Mouse (Mus musculus) hindbrain, embryonic 12.5 days (tissue): ENCODE data around the gene Rprd1b. TPM values are rescaled to one million over a fixed set of nuclear protein-coding genes. Genes with fewer than 3 reads are reported as not detected.

Source experiments
- ATAC-seq: fragments of 200-750 bp; cut with Nextera tagmentation; 2 replicates; pipeline ENCODE4 v1.8.0; 2017; ENCODE audit warnings: moderate TSS enrichment; ENCODE audit not compliant: low FRiP score
- H3K27ac ChIP-seq: fragments of 300-500 bp; sonication (generic); 2 replicates; pipeline ENCODE4 v1.5.1; 2016; ENCODE audit warnings: mild to moderate bottlenecking
- H3K27me3 ChIP-seq: fragments of 300-500 bp; sonication (generic); 2 replicates; pipeline ENCODE4 v1.6.1; 2016; ENCODE audit warnings: mild to moderate bottlenecking
- H3K36me3 ChIP-seq: fragments of 300-500 bp; sonication (generic); 2 replicates; pipeline ENCODE4 v1.6.1; 2016; ENCODE audit warnings: mild to moderate bottlenecking
- H3K4me1 ChIP-seq: fragments of 300-500 bp; sonication (generic); 2 replicates; pipeline ENCODE4 v1.6.1; 2016
- H3K4me2 ChIP-seq: fragments of 300-500 bp; sonication (generic); replicated peaks from 2 replicates; pipeline ENCODE4 v1.6.1; 2016; ENCODE audit warnings: mild to moderate bottlenecking
- H3K4me3 ChIP-seq: fragments of 300-500 bp; sonication (generic); 2 replicates; pipeline ENCODE4 v1.5.1; 2016; ENCODE audit warnings: mild to moderate bottlenecking
- H3K9ac ChIP-seq: fragments of 300-500 bp; sonication (generic); 2 replicates; pipeline ENCODE4 v1.6.1; 2016; ENCODE audit warnings: mild to moderate bottlenecking, moderate library complexity
- H3K9me3 ChIP-seq: fragments of 300-500 bp; sonication (generic); replicated peaks from 2 replicates; pipeline ENCODE4 v1.6.1; 2016; ENCODE audit warnings: mild to moderate bottlenecking
- WGBS: fragments of 180-500 bp; shearing (Covaris S2); methylation state at CpG from one replicate; pipeline ENCODE4 v1.1.7; 2016; 5-methylcytosine and 5-hydroxymethylcytosine counted together
- polyA plus RNA-seq: library from polyadenylated mRNA; unstranded; fragments of >200 nt; fragmentation: Nextera tagmentation; extraction: Ambion mirVana; gene quantifications from 2 replicates; pipeline ENCODE4 v1.2.1, GENCODE M21; 2016

Rprd1b gene
- polyA plus RNA-seq, 1 experiment from 2014 or later = 46.2 TPM

DNA sequence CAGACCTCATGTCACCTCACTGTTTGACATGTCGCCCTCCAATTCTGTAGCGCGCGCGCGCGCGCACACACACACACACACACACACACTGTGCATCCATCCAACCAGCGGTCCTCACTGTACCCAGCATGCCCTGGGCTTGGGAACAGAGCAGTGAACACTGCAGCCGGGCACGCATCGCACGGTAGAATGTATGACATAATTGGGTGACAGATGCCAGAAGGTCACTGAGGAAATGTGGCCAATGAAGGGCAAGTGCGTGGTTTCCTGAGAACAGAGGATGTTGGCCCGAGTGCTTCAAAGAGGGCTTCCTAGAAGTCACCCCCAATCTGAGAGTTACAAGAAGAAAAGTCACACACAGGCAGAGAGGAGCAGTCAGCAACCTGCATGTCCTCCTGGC, 146.7 kb downstream of the Rprd1b start:
- ATAC-seq = no peak
- Histone ChIP-seq H3K36me3 (no peaks in the 10 kb centered on the region), H3K27ac (no peak overlapping the region), H3K9me3 (no peaks in the 10 kb centered on the region), H3K9ac (no peak overlapping the region), H3K4me1 (peaks cover 20% of the 10 kb centered on the region), H3K4me2 (no peak overlapping the region), H3K4me3 (no peak overlapping the region), H3K27me3 (no peaks in the 10 kb centered on the region)
- 92% methylated on average over 15 of the region's 15 CpGs for WGBS

DNA sequence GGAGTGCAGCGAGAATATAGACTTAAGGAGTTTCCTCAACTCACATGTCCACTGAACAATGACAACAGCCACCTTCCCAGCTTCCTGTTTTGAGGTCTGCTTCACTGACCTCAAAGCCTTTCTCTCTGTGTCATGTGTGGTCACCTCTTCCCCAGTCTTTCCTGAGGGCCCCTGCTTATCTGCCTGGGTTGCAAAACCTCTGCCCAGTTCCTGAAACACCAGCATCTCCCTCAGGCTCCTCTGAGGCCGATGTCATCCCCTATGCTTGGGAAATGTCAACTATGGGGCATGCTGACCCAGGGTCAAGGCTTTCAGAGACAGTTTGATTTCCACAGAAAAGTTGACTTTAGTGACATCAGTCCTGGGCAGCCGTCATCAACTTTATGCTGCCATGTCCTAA, 147.1 kb downstream of the Rprd1b start:
- Histone ChIP-seq H3K27me3 (no peaks in the 10 kb centered on the region), H3K9me3 (no peaks in the 10 kb centered on the region), H3K4me3 (no peak overlapping the region), H3K4me1 (peaks cover 20% of the 10 kb centered on the region), H3K4me2 (no peak overlapping the region), H3K36me3 (no peaks in the 10 kb centered on the region), H3K9ac (no peak overlapping the region), H3K27ac (no peak overlapping the region)
- WGBS = 89% methylated on average over 3 of the region's 3 CpGs
- no peak for ATAC-seq

DNA sequence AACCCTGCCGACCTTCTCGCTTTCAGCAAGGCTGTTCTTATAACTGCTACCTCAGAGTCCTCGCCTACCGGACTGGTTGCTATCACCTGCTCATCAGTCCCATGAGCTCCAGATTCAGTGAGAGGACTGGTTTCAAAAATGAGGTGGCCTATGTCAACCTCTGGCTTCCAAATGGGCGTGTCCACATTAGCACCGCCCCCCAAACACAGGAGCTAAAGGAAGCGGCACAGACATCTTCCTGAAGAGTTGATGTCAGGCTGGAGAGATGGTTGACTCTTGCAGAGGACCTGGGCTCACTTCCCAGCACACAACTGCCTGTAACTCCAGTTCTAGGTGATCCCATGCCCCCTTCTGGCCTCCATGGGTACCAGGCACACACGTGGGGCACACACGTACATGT, 148.5 kb downstream of the Rprd1b start:
- Histone ChIP-seq H3K4me2 (no peak overlapping the region), H3K27ac (peak overlapping the region; percentile 41; the same call in 1 of the 2 replicates), H3K4me1 (peaks cover 20% of the 10 kb centered on the region), H3K36me3 (no peaks in the 10 kb centered on the region), H3K9ac (no peak overlapping the region), H3K9me3 (no peaks in the 10 kb centered on the region), H3K27me3 (no peaks in the 10 kb centered on the region), H3K4me3 (no peak overlapping the region)
- ATAC-seq = no peak
- WGBS = 93% methylated on average over 9 of the region's 9 CpGs

DNA sequence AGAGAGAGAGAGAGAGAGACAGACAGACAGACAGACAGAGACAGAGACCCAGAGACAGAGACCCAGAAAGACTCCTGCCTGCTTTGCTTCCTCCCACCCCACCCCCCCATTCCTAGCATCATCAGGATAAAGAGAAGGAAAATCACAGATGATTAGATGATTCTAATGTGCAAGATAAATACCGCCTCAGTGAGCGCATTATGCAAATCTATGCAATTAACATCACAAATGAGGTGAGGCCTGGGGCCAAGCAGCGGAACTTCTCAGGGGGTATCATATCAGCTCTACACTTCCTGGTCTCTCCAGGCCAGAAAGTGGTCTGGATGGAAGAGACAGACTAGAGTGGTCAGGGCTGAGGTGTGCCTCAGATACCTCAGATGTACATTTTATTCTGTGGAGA, 149.3 kb downstream of the Rprd1b start:
- WGBS = 27% methylated on average over 3 of the region's 3 CpGs
- peak; percentile 49 for ATAC-seq
- Histone ChIP-seq H3K27ac (peak overlapping the region; percentile 62), H3K9me3 (no peaks in the 10 kb centered on the region), H3K4me3 (no peak overlapping the region), H3K4me2 (no peak overlapping the region), H3K36me3 (no peaks in the 10 kb centered on the region), H3K9ac (no peak overlapping the region), H3K27me3 (no peaks in the 10 kb centered on the region), H3K4me1 (peaks cover 20% of the 10 kb centered on the region)

DNA sequence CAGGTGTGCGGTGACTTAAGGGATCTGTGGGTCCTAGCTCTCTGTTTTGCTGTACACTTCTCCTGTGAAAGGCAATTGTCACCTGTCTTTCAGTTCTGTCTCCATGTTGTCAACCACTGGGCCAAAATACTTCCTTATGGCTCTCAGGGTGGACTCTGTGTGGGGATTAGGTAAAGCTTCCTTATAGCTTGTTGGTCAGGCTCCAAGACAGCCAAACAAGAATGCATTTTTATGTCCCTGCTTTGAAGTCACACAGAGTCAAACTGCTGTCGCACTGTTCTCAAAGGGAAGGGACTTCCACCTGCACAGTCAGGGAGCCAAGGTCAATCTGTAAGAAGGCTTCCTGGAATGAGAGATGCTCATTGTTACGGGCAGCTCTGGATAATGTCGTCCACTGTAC, 149.8 kb downstream of the Rprd1b start:
- H3K27ac ChIP-seq = peak overlapping the region; percentile 62
- H3K36me3 ChIP-seq = no peaks in the 10 kb centered on the region
- H3K4me2 ChIP-seq = no peak overlapping the region
- no peak overlapping the region for H3K4me3 ChIP-seq
- no peaks in the 10 kb centered on the region for H3K27me3 ChIP-seq
- H3K9me3 ChIP-seq = no peaks in the 10 kb centered on the region
- 87% methylated on average over 4 of the region's 4 CpGs for WGBS
- peaks cover 20% of the 10 kb centered on the region for H3K4me1 ChIP-seq
- H3K9ac ChIP-seq = no peak overlapping the region
- ATAC-seq = no peak

DNA sequence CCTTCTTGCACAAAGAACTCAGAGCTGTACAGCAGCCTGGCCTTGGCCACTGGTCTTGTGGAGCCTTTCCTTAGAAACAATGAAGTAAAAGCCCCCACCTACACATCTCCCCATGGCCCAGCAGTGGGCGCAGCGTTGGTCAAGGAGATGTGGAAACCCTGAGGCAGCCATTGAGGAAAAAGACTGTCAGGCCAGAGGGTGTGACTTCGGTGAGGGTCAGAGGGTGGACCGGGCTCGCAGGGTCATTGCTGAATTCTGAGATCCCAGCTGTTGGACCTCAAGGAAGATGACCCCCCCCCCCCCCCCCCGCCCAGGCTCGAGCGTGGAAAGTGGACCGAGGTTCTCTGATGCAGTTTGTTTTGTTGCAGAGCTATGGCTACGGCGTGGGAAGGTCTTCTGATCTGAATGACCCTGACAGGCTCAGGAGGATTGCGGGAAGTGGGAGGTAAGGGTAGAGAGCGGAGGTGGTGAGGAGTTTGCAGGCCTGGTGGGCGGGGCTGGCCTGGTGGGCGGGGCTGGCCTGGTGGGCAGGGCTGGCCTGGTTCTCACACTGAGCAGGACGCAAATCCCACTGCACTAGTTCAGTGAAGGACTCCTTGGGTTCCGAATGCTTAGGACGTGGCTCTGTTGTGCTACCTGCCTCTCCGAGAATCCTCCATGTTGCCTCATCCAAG, 150.5 kb downstream of the Rprd1b start:
- peaks cover 20% of the 10 kb centered on the region for H3K4me1 ChIP-seq
- peak overlapping the region; percentile 29; the same call in 1 of the 2 replicates for H3K9ac ChIP-seq

DNA sequence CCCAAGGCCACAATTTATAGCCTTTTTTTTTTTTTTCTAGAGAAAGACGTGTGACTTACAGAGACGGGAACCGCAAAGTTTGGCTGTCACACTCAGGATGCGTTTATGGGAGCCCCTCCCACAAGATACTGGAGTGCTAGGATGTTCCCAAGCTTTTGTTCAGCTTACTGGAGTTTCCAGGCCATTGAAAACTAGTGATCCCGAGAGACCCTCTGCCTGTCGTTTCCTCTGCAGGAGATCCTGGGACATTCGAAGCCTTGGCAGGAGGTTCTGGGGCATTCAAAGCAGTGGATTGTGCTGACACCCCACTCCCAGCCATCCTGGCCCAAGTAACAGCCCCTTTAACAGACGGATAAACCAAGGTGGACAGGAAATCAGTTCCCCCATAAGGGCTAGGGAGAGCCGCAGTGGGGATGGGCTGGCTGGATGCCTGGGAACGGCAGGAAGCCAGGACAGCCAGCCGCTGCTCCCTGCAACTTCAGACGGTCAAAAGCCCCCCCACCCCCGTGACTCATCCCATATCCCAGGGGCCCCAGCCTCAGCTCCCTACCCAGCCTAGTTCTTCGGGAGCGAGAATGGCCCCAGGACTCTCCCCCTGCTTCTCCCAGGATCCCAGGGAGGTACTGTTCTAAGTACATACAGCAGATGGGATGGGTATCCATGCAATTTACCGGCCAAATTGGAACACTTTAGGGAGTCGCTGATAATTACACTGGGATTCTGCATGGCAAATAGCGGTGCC, 151.2 kb downstream of the Rprd1b start:
- ATAC-seq = no peak

More for the DNA sequence above, 150.5 kb downstream of the Rprd1b start:
- Histone ChIP-seq H3K27me3 (no peaks in the 10 kb centered on the region), H3K36me3 (no peaks in the 10 kb centered on the region), H3K9me3 (no peaks in the 10 kb centered on the region), H3K27ac (peak overlapping the region; percentile 62; the same call in 1 of the 2 replicates), H3K4me3 (peak overlapping the region; percentile 23), H3K4me2 (peak overlapping the region; percentile 45)
- WGBS = 12% methylated on average over 17 of the region's 19 CpGs
- no peak for ATAC-seq

DNA sequence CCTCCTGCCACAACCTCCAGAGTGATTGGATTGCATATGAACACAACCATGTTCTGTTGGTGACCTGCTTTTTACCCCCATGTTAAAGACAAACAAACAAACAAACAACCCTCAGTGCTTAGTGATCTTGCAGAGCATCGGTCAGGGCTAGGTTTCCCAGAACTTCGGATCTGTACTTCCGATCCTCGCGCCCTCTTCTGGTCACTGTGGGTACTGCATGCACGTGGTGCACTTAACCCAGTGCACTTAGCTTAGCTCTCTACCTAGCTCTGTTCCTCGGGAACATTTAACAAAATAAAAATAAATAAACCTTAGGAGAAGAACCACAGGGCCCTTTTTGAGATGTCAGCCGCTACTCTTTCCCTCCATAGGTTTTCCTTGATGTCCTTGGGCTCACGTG, 152.5 kb downstream of the Rprd1b start:
- no peak for ATAC-seq
- Histone ChIP-seq H3K9me3 (no peaks in the 10 kb centered on the region), H3K4me3 (no peak overlapping the region), H3K4me2 (no peak overlapping the region), H3K27me3 (no peaks in the 10 kb centered on the region), H3K9ac (no peak overlapping the region), H3K36me3 (no peaks in the 10 kb centered on the region), H3K4me1 (peaks cover 20% of the 10 kb centered on the region), H3K27ac (peak overlapping the region; percentile 78; the same call in 1 of the 2 replicates)
- WGBS = 39% methylated on average over 9 of the region's 9 CpGs

More for the DNA sequence above, 151.2 kb downstream of the Rprd1b start:
- no peaks in the 10 kb centered on the region for H3K27me3 ChIP-seq
- peak overlapping the region; percentile 23 for H3K4me3 ChIP-seq
- H3K27ac ChIP-seq = no peak overlapping the region
- WGBS = 17% methylated on average over 18 of the region's 18 CpGs
- no peaks in the 10 kb centered on the region for H3K36me3 ChIP-seq
- H3K9me3 ChIP-seq = no peaks in the 10 kb centered on the region
- 0 out of 2 replicates have a peak overlapping the region, but pooled peaks have one; percentile 29 for H3K9ac ChIP-seq
- H3K4me1 ChIP-seq = peaks cover 20% of the 10 kb centered on the region
- peak overlapping the region; percentile 45 for H3K4me2 ChIP-seq

Other genes with a start within 250 kb of the Rprd1b start
- gene Vstm2l, start 113.8 kb upstream of the Rprd1b start, polyA plus RNA-seq = 13.7 and 15.3 TPM in 2 replicates
- 25.6 and 25.8 TPM in 2 replicates for gene Tti1, start 64 bp upstream of the Rprd1b start, polyA plus RNA-seq
- 9.9 and 11.1 TPM in 2 replicates for gene Tgm2, start 117.9 kb downstream of the Rprd1b start, polyA plus RNA-seq
- 8.2 and 8.9 TPM in 2 replicates for gene D630003M21Rik, start 200.7 kb downstream of the Rprd1b start, polyA plus RNA-seq
- not detected in 2 replicates for gene Bpi, start 229.6 kb downstream of the Rprd1b start, polyA plus RNA-seq